Mouse (Mus musculus) olfactory bulb, adult 2 months (tissue): ENCODE measurements around the gene Pogk.

Source experiments
- CTCF ChIP-seq: fragments of 200-500 bp; IDR thresholded peaks from 2 replicates; pipeline ENCODE4 v1.5.1; 2012; ENCODE audit warnings: low read depth, mild to moderate bottlenecking, low read length, moderate library complexity; ENCODE audit not compliant: insufficient read depth
- POLR2A ChIP-seq: fragments of 200-500 bp; IDR thresholded peaks from 2 replicates; pipeline ENCODE4 v1.6.1; 2012; ENCODE audit warnings: mild to moderate bottlenecking, low read depth, low read length, moderate library complexity; ENCODE audit not compliant: insufficient read depth

DNA sequence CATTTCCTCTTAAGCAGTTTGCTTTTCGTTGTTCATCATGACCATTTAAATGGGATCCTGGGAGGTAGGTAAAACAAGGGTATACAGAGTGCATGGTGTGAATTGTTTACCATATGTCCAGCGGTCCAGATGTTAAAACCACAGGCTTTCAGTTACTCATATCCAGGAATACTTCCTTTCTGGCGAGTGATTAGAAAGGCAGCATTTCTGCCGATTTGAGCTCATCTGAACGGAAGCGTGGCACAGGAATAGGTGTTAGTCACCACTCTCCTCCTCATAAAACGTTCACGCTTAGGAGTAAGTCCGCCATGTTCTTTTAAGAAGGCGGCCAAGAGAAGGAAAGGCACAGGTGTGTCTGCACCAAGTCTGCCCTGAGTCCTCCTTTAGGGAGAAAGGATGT is 28.3 kb downstream of the Pogk start:
- TF ChIP-seq CTCF = no peak
- no peak for TF ChIP-seq POLR2A
